Mouse (Mus musculus): ENCODE results near the gene Adam33.
"Not testable (repeated sequence)": the region's sequence is repeated elsewhere in the genome, so short reads cannot be mapped to it uniquely, and the experiment has no call there.

Gene Adam33

GRCm38 (mm10) chr2:131055631-131056030, 8.0 kb downstream of the Adam33 start:
- DNase-seq, result no peak

- no peak for DNase-seq
These were observed 8.9 kb downstream of the Adam33 start for GRCm38 (mm10) chr2:131054646-131055264.

- no peak for DNase-seq
These were observed 9.6 kb downstream of the Adam33 start for GRCm38 (mm10) chr2:131053851-131054645.

GRCm38 (mm10) chr2:131052862-131053418, 10.7 kb downstream of the Adam33 start:
- no peak for DNase-seq

GRCm38 (mm10) chr2:131052043-131052442, 11.6 kb downstream of the Adam33 start:
- DNase-seq, result no peak

- no peak for DNase-seq
These were observed 17.6 kb downstream of the Adam33 start for GRCm38 (mm10) chr2:131046025-131046424.

- no peak for DNase-seq
These were observed 18.5 kb downstream of the Adam33 start for GRCm38 (mm10) chr2:131044989-131045720.

- DNase-seq, result no peak
These were observed 19.2 kb downstream of the Adam33 start for GRCm38 (mm10) chr2:131044354-131044852.

- no peak for DNase-seq
These were observed 20.6 kb downstream of the Adam33 start, which contains the start of gene Gfra4 for GRCm38 (mm10) chr2:131042988-131043387. Gfra4 (minus strand) TSS chr2:131043088.

GRCm38 (mm10) chr2:131040854-131041825, 22.5 kb downstream of the Adam33 start:
- peak; percentile 89 for DNase-seq

GRCm38 (mm10) chr2:131038675-131039074, 24.9 kb downstream of the Adam33 start:
- no peak for DNase-seq

- DNase-seq, result no peak
These were observed 25.4 kb downstream of the Adam33 start for GRCm38 (mm10) chr2:131038197-131038596.

GRCm38 (mm10) chr2:131037226-131037990, 26.2 kb downstream of the Adam33 start:
- peak; percentile 58 for DNase-seq

- DNase-seq, result no peak
These were observed 26.9 kb downstream of the Adam33 start for GRCm38 (mm10) chr2:131036757-131037156.

GRCm38 (mm10) chr2:131036343-131036742, 27.3 kb downstream of the Adam33 start:
- DNase-seq, result no peak

GRCm38 (mm10) chr2:131031406-131031805, 32.2 kb downstream of the Adam33 start:
- not testable (repeated sequence) for DNase-seq

GRCm38 (mm10) chr2:131030998-131031397, 32.6 kb downstream of the Adam33 start:
- no peak for DNase-seq

GRCm38 (mm10) chr2:131030561-131030960, 33.1 kb downstream of the Adam33 start:
- DNase-seq, result no peak

- no peak for DNase-seq
These were observed 34.3 kb downstream of the Adam33 start for GRCm38 (mm10) chr2:131029065-131029935.

- no peak for DNase-seq
These were observed 36.7 kb downstream of the Adam33 start for GRCm38 (mm10) chr2:131026941-131027340.

Data from right cerebral cortex, postnatal 25 days (tissue).